Mouse (Mus musculus) cerebellum, adult 8-10 months (tissue): Measurements from ENCODE around the gene Ghrhr.
A peak's percentile ranks its signal among the peaks of the same experiment; 100 is the strongest.

Experiments used
- DNase-seq: peaks from one replicate; pipeline ENCODE4 v3.0.0; 2022

The Ghrhr gene

DNA sequence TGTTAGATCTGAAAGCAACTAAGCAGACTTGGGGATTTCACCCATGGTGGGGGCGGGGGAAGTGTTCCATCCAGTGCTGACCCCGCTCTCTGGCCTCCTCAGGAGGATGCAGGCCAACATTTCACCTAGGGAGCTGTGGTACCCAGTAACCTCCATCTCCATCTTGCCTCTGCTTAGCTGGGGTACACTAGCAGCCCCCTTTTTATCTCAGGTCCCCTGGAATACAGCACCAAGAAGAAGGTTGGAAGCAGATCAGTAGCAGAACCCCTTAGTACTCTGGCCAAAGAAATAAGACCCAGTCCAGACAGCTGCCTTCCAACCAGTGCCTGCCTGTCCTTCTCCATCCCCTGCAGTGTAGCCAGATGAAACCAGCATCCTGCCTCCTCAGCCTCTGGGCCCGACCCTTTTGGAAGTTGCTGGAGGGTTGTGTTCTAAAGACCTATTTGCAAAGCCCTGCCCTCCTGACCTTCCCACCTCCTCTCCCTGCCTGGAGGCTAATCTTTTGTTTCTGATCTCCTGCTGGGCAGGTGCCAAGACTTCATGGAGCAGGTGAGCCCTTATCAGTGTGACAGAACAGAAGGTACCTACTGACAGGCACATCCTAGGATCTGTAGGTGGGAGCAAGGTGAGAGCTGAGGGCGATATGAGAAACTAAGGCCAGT is 21.5 kb upstream of the Ghrhr start:
- no peak for DNase-seq

DNA sequence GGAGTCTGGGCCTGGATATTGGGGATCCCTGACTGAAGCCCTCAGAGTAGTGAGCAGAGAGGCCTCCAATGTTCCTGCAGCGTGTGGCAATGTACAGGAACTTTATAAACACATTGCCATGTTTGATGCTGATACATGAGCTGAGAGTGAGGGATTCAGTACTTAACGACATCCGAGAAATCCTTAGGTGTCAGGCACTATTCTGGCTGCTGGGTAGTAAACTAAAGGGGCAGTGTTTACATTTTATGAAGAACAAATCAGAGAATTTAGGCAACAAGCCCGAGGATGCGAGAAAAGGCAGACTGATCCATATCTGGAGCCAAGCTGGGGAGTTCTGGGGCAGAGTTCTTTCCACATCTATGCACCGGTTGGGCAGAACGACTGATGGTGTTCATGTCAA is 20.5 kb upstream of the Ghrhr start:
- DNase-seq = no peak

DNA sequence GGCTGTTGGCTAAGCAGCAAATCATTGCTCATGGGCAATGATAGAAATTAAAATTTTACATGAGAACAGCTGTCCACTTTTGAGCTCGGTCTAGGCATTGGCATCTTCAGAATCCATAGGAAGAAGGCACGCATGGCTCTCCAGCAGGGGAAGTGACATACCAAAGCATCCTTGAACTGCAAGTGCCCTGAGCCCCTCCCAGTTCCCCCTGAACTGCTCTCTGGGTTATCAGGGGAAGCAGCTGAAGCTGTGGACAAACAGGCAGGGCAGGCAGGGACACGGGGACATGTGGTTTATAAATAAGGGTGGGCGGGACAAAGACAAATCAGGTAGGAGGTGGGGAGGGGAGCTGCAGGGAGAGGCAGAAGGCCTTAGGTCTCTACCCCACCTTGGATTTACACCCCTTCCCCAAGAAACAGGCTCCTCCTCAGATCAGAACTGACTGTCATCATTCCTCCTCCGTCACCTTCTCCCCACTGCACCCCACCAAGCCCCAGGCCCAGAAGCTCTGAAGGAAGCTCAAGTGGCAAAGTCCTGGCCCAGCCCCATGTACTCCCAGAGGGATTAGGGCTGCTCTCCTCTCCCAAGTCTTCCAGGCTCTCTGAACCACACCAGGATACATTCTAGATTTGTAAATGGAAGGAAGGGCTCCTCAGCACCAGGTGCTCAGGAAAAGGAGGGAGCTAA is 19.9 kb upstream of the Ghrhr start:
- no peak for DNase-seq

DNA sequence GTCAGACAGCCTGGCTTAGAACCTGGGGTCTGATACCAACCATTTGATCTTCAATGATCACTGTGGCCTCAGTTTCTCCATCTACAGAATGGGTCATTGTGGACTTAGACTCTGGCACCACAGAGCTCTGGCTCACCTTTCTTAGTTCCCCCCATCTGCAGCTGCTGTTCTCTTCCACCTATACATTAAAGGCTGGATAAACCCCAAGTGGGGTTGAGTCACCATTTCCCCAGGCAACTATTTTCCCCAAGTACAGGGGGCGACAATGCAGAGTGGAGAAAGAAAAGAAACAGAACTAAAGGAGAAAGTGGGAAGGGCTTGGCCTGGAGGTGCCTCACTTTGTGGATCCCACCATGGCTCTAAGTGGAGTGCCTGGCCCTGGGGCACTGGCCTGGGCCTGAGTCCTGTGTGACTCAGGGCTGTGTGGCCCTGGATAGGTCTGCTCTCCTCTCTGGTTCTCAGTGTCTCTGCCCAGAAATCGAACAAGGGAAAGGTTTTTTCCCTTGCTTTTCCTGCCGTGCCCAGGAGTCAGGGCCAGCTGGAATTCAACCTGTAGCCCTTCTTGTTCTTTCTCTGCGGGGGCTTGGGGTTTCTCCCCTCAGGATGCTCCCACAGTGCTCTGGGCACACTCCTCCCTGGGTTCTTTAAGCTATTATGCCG is 19.0 kb upstream of the Ghrhr start:
- DNase-seq = no peak

DNA sequence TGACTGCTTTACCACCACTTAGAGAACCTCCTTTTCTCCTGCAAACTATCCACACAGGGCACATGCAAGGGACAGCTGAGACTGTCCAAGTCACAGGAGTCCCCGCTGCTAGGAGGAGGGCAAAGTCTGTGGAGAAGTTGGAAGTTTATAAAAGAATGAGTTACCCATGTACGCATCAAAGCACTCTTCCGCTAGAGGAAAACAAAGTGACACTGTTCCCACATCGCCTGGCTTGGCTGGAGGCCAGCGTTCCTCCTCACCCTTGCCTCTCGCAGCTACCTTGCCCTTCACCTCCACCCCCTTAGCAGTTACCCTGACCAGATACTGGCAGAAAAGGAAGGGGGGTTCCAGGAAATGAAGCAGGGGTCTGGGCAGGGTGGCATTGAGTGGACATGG is 18.5 kb upstream of the Ghrhr start:
- no peak for DNase-seq

DNA sequence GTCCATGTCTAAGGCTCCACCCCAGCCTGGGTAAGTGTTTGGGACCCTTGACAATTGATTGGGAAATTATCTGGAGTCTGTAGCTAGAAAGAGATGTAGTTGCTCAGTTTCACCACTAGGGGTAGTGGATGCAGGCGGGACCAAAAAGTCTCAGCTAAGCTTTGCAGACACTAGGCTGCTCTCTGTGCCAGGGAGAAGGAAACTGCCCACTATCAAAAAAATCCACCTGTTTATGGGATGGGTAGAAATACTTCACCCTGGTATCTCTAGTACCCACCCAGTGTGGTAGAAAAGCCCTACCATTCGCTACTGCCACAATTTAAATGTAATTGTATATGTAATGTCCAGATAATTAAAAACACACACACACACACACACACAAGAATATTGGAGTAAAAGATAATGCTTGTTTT is 17.4 kb upstream of the Ghrhr start:
- no peak for DNase-seq

DNA sequence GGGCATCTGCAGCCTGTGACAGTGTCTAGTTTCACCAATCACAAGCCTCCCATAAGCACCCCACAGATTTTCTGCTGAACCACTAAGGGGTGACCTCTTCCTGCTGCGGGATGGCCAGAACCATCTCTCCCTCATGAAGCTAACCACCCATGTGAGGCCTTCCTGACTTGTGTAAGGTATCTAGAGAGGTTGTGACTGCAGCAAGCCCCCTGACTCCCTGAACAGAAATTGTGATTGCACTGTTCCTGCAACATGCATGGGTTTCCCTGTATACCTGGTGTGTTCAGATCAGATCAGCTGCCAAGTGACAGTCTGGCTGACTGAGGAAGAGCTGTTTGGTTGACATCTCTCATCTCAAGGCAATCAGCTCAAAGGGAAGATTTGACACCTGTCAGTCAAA is 13.4 kb upstream of the Ghrhr start:
- DNase-seq = no peak

DNA sequence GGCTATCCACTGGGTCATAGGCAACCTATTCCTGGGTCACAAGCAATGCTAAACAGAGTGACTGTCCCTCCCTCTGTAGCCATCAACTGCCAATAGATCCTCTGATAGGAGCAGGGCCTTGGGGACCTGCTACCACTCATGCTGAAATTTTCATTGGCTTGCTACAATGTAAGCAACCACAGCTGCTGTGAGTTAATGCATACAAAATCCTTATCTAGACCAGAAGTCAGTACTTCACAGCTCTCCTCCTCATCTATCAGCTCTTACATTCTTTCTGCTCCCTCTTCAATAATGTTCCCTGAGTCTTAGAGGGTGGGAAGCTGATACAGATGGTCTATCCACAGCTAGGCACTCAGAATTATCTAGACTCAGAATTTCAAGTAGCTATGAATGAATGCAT is 9.0 kb upstream of the Ghrhr start:
- no peak for DNase-seq

DNA sequence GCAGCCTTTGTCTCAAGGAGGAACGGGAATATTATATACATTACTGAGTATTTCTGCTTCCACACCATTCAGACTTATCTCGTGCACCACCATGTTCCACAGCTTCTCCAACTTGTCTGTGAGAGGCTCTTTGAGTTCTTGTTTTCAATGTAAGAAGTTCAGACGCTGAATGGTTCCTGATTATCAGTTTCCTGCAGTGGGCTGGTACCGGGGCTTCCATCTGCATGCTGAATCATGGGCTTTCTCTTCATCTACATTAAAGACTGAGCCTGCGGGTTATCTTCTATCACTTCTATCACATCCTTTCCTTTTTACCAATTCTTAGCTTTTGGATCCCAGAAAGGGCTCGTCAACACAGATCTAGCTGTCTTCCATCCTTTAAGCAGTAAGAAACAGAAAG is 5.3 kb upstream of the Ghrhr start:
- DNase-seq = no peak

DNA sequence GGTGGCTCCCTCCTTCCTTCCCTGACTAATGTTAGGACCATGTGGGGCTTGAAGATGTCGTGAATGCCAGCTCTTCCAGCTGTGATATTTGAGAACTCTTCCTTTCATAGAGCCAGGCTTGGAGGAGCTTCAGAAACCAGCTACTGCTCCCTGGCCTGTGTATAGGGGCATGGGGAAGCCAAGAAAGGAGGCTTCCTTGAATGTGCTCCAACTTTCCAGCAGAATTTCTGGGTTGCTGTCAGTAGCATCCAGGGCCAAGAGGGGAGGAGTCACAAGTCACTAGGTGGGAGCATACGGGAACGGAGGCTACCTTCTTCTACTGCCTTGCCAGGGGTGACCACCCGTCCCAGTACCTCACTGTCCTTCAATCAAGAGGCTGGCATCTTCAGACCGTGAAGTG is 416 bp downstream of the Ghrhr start:
- DNase-seq = no peak

DNA sequence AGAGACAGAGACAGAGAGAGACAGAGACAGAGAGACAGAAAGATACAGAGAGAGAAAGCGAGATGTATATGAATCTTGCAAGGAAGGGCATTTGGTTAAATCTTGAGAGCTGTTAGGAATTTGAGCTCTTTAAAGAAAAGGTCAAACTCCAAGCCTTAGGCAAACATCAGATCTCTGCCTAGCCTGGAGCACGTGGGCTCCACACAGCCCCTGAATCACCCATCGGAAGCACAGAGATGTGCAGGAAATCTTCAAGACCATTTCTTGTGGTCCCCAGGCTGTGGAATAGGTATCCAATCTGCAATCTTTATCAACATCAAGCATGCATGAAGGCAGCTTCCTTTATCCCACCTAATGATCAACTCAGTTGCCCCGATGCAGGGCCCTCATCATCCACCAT is 1.4 kb downstream of the Ghrhr start:
- DNase-seq = no peak

DNA sequence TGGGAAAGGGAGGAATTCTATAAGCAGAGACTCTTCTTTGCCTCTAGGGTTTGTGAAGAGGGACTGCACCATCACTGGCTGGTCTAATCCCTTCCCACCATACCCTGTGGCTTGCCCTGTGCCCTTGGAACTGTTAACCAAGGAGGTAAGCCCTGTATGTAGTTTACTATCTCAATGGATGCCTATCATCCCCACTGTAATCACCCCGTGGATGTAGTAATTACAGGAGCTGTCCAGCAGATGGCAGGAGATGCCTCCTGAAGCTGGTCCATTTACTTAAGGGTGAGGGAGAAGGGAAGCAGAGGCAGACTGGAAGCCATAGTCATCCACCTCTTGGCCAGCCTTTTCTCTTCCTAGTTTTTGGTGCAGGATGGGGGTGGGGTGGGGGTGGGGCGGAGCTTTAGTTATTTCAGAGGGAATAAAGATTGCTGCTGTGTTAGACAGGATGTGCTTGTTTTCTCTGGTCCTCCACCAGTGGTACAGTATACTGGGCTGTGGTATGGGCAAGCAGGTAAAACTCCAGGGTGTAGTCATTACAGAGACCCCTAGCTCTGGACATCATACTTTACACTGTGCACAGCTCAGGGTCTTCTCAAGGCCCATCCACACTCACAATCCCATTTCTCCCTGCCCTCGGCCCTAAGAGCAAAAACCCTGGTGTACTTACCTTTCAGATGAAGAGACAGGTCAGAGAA is 3.7 kb downstream of the Ghrhr start:
- peak; percentile 26 for DNase-seq

DNA sequence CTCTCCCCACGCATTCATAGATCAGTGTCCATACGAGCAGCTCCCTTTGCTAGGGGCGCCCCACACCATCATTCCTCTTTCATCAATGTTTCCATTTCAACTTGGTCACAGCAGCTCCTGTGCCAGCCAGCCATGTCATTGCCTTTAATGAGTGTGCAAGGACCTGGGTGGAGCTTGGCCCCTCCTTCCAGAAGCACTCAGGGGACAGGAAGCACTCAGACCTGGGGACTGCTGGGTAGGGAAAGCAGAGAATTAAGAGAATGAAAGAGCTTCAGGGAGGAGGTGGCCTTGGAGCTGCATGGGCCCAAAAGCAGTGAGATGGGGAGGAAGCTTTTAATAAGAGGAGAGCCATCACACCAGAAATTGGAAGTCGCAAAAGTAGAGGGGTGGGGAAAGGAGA is 5.9 kb downstream of the Ghrhr start:
- DNase-seq = no peak

DNA sequence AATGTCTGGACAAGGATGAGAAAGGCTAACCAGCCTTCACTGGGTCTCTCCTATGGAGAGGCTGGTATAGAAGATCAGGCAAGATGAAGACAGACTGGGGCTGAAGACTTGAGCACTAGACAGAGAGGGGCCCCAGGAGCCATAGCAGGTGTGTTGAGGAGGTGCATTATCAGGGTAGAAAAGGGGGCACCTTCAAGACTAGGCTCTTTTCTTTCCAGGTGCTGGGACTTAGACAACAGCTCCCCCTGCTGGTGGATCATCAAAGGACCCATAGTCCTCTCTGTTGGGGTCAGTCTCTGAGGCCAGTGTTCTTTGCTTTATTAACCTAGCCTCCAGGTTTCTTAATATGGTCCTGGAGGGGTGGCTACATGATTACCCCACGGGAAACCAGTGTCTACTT is 7.8 kb downstream of the Ghrhr start:
- peak; percentile 70 for DNase-seq

DNA sequence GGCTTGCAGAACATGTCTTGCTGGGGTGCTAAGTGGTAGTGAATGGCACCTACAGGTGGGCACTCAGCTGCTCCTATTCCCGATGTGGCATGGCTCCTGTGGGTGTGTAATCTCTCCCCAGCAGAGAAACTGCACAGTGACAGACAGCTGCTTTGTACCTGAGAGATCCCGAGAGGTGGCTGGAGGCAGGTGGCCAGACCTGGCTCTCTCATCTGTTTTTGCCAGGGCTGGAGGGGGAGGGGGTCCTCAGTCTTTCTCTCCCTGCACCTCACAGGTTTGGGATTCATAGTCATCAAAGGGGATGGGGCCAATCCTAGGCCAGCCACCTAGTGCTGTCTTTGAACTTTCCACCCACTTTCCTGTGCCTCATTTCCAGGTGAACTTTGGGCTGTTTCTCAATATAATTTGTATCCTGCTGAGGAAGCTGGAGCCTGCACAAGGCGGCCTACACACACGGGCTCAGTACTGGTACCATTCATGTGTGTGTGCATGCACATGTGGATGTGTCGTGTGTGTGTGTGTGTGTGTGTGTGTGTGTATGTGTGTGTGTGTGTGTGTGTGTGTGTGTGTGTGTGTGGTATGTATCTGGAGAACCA is 8.4 kb downstream of the Ghrhr start:
- DNase-seq = no peak

DNA sequence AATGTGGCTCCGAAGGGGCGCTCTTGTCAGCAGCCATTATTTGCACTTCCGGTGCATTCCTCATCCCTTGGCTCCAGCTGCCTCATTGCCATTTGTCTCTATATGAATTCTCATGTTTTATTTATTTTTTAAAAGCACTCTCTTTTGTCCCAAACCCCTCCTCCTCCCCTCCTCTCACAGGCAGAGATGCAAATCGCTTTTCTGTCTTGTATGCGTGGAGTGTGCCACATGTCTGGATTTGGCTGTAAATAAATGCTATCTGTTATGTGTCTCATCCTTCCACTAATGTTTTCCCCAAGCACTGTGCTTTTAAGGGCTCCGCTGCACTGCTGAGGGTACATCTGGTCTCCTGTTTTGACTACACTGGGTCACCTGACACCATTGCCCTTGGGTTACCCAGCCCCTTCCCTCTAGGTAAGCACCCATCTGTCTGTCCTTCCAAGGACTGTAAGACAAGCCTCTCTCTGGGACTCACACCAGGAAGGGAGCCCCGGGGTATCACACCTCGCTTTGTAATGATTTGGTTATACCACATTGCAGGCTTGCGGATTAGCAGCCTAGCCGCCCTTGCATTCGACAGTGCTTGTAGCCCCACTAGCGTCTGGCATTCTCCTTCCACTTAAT is 12.6 kb downstream of the Ghrhr start:
- DNase-seq = no peak

DNA sequence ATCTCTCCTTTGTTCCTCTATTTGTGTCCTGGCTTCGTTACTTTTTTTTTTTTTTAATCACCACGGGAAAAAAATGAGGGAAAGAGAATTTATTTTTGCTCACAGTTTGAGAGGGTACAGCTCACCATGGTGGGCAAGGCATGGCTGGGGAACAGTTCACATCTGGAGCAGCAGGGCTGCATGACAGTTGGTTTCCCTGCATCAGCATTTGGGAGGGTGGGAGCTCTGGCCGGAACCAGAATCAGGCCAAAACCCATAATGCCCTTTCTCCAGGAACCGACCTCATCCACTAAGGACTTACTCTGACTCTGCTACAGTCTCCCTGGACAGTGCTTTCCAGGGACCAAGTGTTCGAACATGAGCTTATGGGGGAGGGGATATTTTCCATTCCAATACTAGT is 13.2 kb downstream of the Ghrhr start:
- DNase-seq = no peak

DNA sequence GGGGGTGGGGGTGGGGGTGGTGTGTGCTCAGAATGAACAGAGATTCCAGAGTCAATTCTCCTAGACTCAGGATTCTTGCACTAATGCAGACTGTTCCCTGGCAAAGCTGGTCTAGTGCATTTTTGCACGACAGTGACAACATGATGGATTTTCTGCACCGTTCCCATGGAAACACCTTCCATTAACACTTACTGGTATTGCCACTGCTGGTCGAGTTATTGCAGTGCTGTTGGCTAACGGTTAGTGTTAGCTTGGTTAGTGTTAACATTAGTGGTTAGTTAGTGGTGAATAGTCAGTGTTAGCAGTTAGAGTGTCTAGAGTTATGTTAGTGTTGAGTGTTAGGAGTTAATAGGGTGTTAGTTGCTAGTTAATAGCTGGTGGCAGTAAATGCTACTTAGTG is 15.7 kb downstream of the Ghrhr start:
- no peak for DNase-seq

DNA sequence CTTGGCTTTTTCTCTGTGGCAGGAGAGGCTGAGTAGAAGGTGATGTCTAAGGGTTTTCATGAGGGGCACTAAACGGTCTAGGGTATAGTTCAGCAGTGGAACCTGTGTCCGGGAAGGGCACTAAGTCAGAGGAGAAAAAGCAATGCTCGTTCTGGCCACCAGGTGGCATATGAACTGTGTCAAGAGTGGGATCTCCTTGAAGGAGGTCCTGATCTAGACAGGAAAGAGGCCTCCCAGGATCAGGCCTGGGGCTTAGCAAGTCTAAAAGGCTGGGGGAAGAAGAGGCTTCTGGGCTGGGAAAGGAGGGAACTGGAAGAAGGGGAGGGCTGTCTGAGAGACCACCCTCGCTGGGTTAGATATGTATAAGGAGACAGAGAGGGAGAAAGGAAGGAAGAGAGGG is 16.4 kb downstream of the Ghrhr start:
- peak; percentile 85 for DNase-seq

DNA sequence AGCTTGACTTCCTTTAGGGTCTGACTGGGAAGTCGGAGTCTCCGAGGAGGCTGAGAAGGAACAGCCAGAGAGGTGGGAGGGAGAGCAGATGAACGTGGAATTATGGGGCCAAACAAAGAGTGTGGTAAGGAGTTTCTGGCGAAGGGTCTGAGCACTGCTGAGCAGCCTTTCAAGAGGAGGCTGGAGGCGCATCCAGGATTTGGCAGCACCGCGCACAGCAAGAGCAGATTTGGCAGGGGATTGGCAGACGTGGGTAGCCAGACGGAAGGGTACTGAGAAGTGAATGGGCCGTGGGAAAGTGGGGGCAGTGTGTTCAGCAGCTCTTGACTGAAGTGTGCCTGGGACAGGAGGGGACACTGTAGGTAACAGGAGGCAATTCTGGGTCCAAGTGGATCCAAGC is 18.8 kb downstream of the Ghrhr start:
- DNase-seq = peak; percentile 80

DNA sequence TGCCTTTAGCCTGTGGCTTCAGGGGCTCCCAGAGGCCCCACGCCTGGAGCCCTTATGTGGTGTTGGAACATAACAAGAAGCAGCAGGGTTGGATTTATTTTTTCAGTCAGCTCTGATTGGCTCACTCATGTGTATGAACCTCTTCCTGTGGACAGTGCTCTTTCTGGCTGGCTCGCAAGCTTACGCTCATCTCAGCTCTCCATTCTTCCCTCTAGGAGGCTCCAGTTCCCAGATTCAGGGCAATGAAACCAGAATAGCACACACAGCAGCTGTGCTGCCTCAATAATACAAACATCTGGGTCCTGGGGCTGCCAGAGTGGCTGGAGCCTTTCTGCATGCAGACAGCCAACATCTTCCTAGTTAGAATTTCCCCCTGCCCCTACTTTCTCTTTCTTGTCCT is 20.1 kb downstream of the Ghrhr start:
- peak; percentile 44 for DNase-seq

DNA sequence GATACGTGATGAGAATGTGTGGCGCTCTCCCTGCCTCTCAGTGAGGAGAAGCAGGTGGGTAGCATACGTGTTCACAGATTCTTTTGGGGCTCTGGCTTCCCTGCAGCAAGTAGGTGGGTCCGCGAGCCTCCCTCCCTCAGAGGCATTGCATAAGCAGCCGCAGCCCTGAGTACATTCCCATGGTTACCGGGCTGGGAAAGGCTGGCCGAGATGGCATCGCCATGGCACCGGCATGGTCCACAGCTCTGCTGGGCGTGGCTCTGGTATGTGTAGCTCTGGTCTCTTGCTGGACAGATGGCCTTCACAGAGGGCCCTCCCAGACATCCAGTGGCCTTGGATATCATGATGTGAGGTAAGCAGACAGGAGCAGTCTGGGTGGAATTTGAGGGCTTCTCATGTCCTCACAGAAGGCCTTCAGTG is 20.5 kb downstream of the Ghrhr start:
- peak; percentile 65 for DNase-seq
